Mouse (Mus musculus) C2C12 (cell line): ENCODE measurements at regions not wholly inside any gene's neighbourhood (a gene's known extent, or its start where the extent isn't known, plus 50 kb on each side); places are given as distances from the start of the nearest gene placed in this dataset.

Experiments
- CEBPB ChIP-seq: IDR thresholded peaks from one replicate; pipeline ENCODE4 v1.6.1; 2011; ENCODE audit warnings: low read depth, mild to moderate bottlenecking, control low read depth, moderate library complexity
- CTCF ChIP-seq: IDR thresholded peaks from one replicate; pipeline ENCODE4 v1.5.1; 2011; ENCODE audit not compliant: control insufficient read depth, insufficient read depth, insufficient read length
- MAX ChIP-seq: IDR thresholded peaks from one replicate; pipeline ENCODE4 v1.6.1; 2011; ENCODE audit warnings: mild to moderate bottlenecking, control low read depth
- MYOD1 ChIP-seq: IDR thresholded peaks from one replicate; pipeline ENCODE4 v1.6.1; 2011; ENCODE audit warnings: low read depth; ENCODE audit not compliant: control insufficient read depth, insufficient read length
- MYOG ChIP-seq: IDR thresholded peaks from one replicate; pipeline ENCODE4 v1.6.1; 2011; ENCODE audit not compliant: control insufficient read depth, insufficient read length; ENCODE audit errors: extremely low read depth
- USF1 ChIP-seq: IDR thresholded peaks from one replicate; pipeline ENCODE4 v1.6.1; 2011; ENCODE audit warnings: low read depth, mild to moderate bottlenecking, control low read depth, moderate library complexity

DNA sequence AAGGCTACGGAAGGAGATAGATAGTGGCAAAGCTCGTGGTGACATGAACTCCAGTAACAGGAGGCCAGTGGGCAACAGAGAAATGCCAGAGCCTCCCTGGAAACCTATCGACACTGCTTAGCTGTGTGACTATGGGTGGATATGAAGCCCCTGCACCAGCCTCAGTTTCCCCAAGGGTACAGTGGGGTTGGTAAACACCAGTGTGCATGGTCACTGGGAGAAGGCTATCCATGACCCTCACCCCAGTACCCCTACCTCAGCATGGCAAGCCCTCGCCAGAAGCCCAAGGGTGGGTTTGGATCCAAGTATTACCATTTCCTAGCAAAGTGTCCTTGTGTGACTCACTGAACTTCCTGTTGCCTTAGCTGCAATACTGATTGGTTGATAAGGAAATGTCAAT, 58.5 kb downstream of the Rhob start:
- TF ChIP-seq CEBPB, result no peak
- no peak for TF ChIP-seq CTCF
- no peak for TF ChIP-seq MYOD1
- no peak for TF ChIP-seq MAX
- no peak for TF ChIP-seq MYOG
- TF ChIP-seq USF1, result no peak
